Mouse (Mus musculus): ENCODE data around the gene Fam98a. TPM values are rescaled to one million over a fixed set of nuclear protein-coding genes. Genes with fewer than 3 reads are reported as not detected.

Fam98a gene
- polyA plus RNA-seq, 1 experiment = not detected

DNA sequence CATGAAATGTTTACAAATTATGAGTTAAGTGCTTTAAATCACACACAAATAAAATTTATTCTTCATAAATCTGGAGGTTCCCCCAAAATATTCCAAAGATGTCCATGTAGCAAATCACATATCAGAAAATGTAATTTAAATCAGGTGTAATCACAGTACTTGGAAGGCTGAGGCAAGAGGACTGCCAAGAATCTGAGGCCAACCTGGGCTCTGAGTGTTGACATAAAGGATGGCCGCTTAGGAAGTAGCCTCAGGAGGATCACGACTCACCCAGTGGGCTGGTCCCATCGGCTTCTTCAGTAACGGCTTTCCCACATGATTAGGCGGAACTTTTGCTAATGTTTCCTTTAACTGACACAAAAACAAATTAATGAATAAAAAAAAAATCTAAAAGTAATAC is 11.9 kb downstream of the Fam98a start:
- no peak for TF ChIP-seq CTCF (IDR thresholded peaks at IDR 0.05; ENCODE audit: insufficient read depth, low read depth, low read length)
- no peak for TF ChIP-seq POLR2A (IDR thresholded peaks at IDR 0.05; ENCODE audit: insufficient read depth, low read depth, low read length)
- 85% methylated on average over 5 of the region's 5 CpGs for WGBS
- no peaks in the 10 kb centered on the region for H3K4me1 ChIP-seq (ENCODE audit: control insufficient read depth, insufficient read depth, low read length)
- no peak overlapping the region for H3K27ac ChIP-seq (ENCODE audit: insufficient read depth, low read depth, low read length)
- no peak overlapping the region for H3K4me3 ChIP-seq (ENCODE audit: insufficient read depth, low read depth, low read length)

DNA sequence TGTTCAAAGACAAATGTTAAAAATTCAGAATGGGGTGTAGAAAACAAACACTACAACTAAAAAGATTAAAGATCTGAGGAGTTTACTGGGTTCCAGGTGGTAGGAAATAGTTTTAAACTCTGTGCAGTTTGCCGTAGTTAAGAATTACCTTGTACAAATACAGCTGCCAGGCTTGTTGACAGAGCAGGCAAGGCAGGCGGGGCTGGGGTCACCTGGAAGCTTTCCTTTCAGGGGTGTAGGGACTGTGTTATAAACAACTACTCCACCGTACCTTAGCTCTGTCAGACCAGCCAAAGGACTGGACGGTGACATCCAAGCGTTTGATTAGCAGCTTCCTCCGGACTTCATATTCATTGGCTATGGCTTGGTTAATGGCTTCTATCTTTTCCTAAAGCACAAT is 12.6 kb downstream of the Fam98a start:
- Histone ChIP-seq H3K4me3 (ENCODE audit: insufficient read depth, low read depth, low read length) (no peak overlapping the region), H3K27ac (ENCODE audit: insufficient read depth, low read depth, low read length) (no peak overlapping the region), H3K4me1 (ENCODE audit: control insufficient read depth, insufficient read depth, low read length) (no peaks in the 10 kb centered on the region)
- TF ChIP-seq POLR2A (IDR thresholded peaks at IDR 0.05; ENCODE audit: insufficient read depth, low read depth, low read length) (no peak), CTCF (IDR thresholded peaks at IDR 0.05; ENCODE audit: insufficient read depth, low read depth, low read length) (no peak)
- WGBS = 95% methylated on average over 6 of the region's 6 CpGs

DNA sequence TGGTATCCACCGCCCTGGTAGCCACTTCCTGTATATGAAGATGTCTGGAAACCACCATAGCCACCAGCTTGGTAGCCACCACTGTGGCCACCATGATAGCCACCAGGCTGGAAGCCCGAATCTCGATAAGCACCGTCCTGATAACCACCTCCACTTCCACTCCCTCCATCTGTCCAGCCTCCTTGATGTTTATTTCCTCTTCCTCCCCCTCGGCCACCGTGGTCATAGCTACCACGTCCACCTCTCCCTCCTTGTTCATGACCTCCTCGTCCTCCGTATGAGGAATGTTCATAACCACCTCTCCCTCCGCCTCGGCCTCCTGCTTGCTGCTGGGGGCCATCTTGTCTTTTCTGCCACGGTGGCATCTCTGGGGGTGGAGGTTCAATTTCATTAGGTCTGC is 13.3 kb downstream of the Fam98a start:
- 94% methylated on average over 12 of the region's 12 CpGs for WGBS
- Histone ChIP-seq H3K4me3 (ENCODE audit: insufficient read depth, low read depth, low read length) (no peak overlapping the region), H3K27ac (ENCODE audit: insufficient read depth, low read depth, low read length) (no peak overlapping the region), H3K4me1 (ENCODE audit: control insufficient read depth, insufficient read depth, low read length) (no peaks in the 10 kb centered on the region)
- TF ChIP-seq CTCF (IDR thresholded peaks at IDR 0.05; ENCODE audit: insufficient read depth, low read depth, low read length) (no peak), POLR2A (IDR thresholded peaks at IDR 0.05; ENCODE audit: insufficient read depth, low read depth, low read length) (no peak)

DNA sequence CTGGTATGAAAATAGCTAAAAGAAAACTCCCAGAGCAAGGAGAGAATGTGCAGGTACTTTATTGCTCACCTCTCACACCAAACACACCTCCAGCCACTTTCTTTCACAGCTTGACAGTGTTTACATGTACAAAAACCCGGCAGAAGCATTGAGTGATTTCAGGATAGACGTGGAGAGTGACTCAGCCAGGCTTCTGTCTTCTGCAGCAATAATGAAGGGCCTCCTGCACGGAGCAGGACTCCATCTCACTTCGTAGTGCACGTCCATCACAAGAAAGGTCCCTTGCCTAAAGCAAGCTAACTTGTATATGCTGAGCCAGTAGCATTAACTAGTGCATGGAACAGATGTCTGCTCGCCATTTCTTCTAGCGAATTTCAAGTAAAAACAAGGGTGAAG is 14.7 kb downstream of the Fam98a start:
- H3K4me1 ChIP-seq (ENCODE audit: control insufficient read depth, insufficient read depth, low read length) = no peaks in the 10 kb centered on the region
- no peak overlapping the region for H3K27ac ChIP-seq (ENCODE audit: insufficient read depth, low read depth, low read length)
- WGBS = 86% methylated on average over 7 of the region's 7 CpGs
- TF ChIP-seq POLR2A (IDR thresholded peaks at IDR 0.05; ENCODE audit: insufficient read depth, low read depth, low read length) (no peak), CTCF (IDR thresholded peaks at IDR 0.05; ENCODE audit: insufficient read depth, low read depth, low read length) (no peak)
- H3K4me3 ChIP-seq (ENCODE audit: insufficient read depth, low read depth, low read length) = no peak overlapping the region

DNA sequence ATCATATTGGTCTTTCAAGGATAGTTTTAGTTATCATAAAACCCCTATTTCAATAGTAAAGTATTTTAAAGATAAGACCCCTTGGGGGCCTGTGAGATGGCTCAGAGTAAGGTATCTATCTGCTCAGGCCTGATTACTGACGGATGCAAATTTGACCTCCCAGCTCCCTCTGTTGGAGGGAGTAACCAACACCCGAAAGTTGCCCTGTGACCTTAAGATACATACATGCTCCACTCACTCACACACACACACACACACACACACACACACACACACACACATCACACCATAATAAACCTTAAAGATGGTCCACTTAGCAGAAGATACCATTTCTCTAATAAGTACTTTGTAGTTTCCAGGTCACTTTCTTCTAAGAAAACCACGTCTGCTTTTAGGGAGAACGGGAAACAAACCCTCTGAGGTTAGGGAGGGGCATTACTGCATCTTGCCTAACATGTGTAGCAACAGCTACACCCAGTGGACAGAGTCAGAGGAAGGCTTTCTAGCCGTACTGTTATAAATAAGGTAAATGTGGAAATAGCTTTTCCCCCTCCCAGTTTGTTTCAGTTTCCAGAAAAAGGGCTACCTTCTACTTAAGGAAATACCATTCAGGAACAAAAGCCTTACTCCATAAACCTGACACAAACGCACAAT is 15.2 kb downstream of the Fam98a start:
- 32% methylated on average over 6 of the region's 6 CpGs for WGBS
- TF ChIP-seq POLR2A (IDR thresholded peaks at IDR 0.05; ENCODE audit: insufficient read depth, low read depth, low read length) (no peak), CTCF (IDR thresholded peaks at IDR 0.05; ENCODE audit: insufficient read depth, low read depth, low read length) (no peak)
- Histone ChIP-seq H3K27ac (ENCODE audit: insufficient read depth, low read depth, low read length) (no peak overlapping the region), H3K4me3 (ENCODE audit: insufficient read depth, low read depth, low read length) (no peak overlapping the region), H3K4me1 (ENCODE audit: control insufficient read depth, insufficient read depth, low read length) (no peaks in the 10 kb centered on the region)

DNA sequence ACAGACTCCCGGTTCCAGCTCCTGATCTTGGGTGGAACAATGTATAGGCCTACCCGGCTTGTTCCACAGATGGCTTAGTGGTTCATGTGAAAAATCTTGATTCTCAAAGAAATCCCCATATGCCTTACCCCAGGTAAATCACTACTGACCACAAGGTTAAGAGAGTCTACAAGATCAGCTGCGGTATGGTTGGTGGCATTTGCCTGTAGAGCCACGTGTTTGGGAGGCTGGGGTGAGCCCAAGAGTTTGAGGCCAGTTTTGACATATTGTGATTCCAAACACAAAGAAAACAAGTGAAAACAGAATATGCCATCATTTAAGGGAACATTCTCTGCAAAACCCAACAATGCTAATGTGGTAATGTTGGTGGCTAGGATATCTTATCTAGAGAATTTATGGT is 16.1 kb downstream of the Fam98a start:
- no peak overlapping the region for H3K27ac ChIP-seq (ENCODE audit: insufficient read depth, low read depth, low read length)
- TF ChIP-seq CTCF (IDR thresholded peaks at IDR 0.05; ENCODE audit: insufficient read depth, low read depth, low read length) = no peak
- no peak for TF ChIP-seq POLR2A (IDR thresholded peaks at IDR 0.05; ENCODE audit: insufficient read depth, low read depth, low read length)

DNA sequence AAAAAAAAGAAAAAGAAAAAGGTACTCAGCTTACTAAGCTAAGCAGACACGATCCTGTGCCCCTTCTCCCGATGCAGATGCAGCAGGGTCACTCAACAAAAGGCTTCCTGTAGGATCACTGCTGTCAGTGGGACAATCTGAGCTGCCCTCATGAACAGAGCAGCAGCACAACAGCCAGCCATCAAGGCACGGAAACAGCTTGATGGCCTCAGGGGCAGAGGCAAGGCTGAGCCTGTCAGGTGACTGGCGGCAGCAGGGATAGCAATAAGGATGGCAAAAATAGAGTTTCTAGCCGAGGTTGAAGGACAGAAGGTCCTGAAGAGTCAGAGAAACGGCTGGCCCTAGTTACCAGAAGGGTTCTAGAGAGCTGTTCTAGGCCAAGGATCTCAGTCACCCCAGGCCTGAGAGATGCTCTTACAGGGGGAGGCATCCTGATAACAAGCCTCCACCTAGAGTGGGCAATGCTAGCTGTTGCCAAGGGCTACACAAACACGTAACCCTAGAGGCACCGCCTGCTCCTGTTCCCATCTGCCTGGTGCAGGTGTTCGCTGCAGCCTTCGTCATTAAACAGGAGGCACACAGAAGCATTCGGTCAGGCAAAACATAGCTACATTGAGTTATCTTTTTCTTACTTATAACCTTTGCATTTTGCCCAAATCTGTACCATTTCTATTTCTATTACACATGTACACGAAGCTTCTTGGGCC is 17.3 kb downstream of the Fam98a start:
- Histone ChIP-seq H3K4me1 (ENCODE audit: control insufficient read depth, insufficient read depth, low read length) (no peaks in the 10 kb centered on the region), H3K4me3 (ENCODE audit: insufficient read depth, low read depth, low read length) (no peak overlapping the region), H3K27ac (ENCODE audit: insufficient read depth, low read depth, low read length) (no peak overlapping the region)
- no peak for TF ChIP-seq CTCF (IDR thresholded peaks at IDR 0.05; ENCODE audit: insufficient read depth, low read depth, low read length)
- no peak for TF ChIP-seq POLR2A (IDR thresholded peaks at IDR 0.05; ENCODE audit: insufficient read depth, low read depth, low read length)
- WGBS = 82% methylated on average over 12 of the region's 12 CpGs

More for the DNA sequence above, 16.1 kb downstream of the Fam98a start:
- H3K4me3 ChIP-seq (ENCODE audit: insufficient read depth, low read depth, low read length) = no peak overlapping the region
- WGBS = 98% methylated on average over 4 of the region's 4 CpGs
- H3K4me1 ChIP-seq (ENCODE audit: control insufficient read depth, insufficient read depth, low read length) = no peaks in the 10 kb centered on the region

DNA sequence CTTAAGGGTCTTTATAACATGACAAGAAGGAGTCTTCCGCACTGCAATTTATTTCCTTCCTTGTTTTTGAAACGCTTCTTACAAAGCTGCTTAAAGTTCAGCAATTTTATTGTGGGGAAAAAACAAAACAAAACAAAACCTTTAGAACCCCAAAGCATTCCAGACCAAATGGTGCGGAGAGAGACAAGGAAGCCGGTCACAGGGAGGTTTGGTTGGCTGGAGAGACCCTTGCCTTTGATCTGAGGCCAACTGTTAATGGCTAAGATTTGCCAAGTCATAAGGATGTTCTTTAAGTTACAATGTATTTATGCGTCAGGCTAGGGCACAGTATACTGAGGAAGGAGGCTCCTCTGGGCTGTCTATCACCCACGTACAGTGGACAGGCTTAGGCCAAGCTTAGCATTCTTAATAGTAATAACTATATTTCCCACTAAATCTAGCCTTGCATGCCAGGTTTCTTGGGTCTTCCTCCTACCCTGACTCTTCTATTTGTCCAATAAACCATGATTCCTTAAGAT is 19.2 kb downstream of the Fam98a start:
- Histone ChIP-seq H3K4me1 (ENCODE audit: control insufficient read depth, insufficient read depth, low read length) (no peaks in the 10 kb centered on the region), H3K27ac (ENCODE audit: insufficient read depth, low read depth, low read length) (no peak overlapping the region)
- 74% methylated on average over 6 of the region's 6 CpGs for WGBS

DNA sequence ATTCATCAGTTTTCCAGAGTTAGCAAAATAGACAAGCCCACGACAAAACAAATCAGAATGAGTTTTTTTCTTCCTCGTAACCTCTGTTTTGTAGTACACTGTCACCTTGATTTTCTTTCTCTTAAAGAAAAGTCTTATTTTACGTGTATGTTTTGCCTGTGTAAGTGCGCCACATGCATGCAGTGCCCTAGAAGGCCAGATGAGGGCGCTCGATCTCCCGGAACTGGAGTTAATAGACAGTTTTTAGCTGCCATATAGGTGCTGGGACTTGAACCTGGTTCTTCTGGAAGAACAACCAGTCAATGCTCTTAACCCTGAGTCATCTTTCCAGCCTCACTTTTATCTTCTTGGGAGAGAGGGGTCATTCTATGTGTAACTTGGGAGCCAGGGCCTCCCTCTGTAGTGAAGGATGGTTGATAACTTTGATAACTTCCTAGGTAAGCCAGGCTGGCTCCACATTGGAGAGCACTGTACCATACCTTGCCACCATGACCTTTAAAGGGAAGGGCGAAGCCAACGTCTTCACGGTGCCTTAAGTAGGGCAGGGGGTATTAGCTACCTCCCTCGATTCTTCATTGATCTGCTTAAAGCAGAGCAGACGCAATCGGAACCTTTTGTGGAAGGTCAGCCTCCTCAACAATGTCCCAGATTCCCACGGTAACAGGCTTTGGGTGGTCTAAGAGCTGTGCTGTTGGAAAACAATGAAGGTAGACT is 22.4 kb downstream of the Fam98a start:
- Histone ChIP-seq H3K4me1 (ENCODE audit: control insufficient read depth, insufficient read depth, low read length) (peaks cover 3% of the 10 kb centered on the region; the same call in 1 of the 2 replicates), H3K27ac (ENCODE audit: insufficient read depth, low read depth, low read length) (no peak overlapping the region), H3K4me3 (ENCODE audit: insufficient read depth, low read depth, low read length) (no peak overlapping the region)
- 93% methylated on average over 14 of the region's 14 CpGs for WGBS
- TF ChIP-seq POLR2A (IDR thresholded peaks at IDR 0.05; ENCODE audit: insufficient read depth, low read depth, low read length) (no peak), CTCF (IDR thresholded peaks at IDR 0.05; ENCODE audit: insufficient read depth, low read depth, low read length) (no peak)

More for the DNA sequence above, 19.2 kb downstream of the Fam98a start:
- no peak for TF ChIP-seq CTCF (IDR thresholded peaks at IDR 0.05; ENCODE audit: insufficient read depth, low read depth, low read length)
- no peak for TF ChIP-seq POLR2A (IDR thresholded peaks at IDR 0.05; ENCODE audit: insufficient read depth, low read depth, low read length)
- no peak overlapping the region for H3K4me3 ChIP-seq (ENCODE audit: insufficient read depth, low read depth, low read length)

Measured in olfactory bulb, adult 2 months (tissue).